Mouse (Mus musculus): Measurements from ENCODE around the gene Ano8.

Ano8 gene

DNA sequence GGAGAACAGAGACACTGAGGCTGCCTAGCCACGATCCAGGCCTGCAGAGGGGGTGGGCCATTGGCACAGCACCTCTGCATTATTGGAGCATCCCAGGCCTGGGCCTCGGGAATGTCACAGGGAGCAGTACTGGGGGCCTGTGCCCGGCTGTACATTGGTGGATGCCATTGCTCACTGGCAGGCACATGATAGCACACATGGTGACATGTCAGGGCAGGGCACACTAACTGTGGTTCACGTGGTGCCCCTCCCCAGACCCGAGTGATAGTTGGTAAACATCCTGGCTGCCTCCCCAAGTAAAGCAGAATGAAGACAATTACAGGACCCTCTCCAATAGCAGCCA is 14.9 kb downstream of the Ano8 start:
- DNase-seq (ENCODE audit: low read depth, low spot score): no peak

DNA sequence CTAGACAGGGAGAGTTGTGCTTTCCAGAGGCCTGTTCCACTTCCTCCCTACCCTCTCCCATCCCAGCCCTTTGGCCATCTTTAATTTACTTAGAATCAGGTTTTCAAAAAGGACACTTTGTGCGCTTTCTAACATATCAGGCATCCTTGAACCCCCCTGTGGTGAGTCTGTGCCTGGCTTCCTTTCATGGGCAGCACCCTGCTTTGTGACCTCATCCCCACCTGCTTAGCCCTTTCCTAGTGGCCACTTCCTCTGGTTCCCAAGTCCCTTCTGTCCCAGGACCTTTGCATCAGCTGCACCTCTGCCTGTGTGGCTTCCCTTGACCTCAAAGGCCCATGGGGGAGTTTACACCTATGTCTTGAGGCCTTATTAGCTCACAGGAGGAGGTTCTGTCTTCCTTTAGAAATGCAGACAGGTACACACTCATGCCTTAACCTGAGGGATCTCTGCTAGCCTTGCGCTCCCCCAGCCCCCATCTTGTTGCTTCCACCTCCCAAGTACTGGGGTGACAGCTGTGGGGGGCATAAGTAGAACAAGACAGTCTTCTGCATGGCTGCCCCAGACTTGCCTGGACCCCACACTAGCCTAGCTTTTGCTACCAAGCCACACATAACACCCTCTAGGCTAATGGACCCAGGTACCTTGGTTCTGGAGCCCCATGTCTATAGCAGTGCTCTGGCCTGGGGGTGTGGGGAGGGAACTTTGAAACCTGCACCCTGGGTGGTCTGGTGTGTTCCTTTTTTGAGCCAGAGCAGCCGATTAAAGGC is 15.4 kb downstream of the Ano8 start:
- no peak for DNase-seq (ENCODE audit: low read depth, low spot score)

GRCm38 (mm10) chr8:71469411-71469810 is 16.4 kb downstream of the Ano8 start:
- peak; percentile 59 for DNase-seq (ENCODE audit: low read depth, low spot score)

GRCm38 (mm10) chr8:71468916-71469315 is 16.8 kb downstream of the Ano8 start, which contains the start of gene Dda1:
Gene Dda1, plus strand, starts transcription at chr8:71469199.
- peak; percentile 99 for DNase-seq (ENCODE audit: low read depth, low spot score)

DNA sequence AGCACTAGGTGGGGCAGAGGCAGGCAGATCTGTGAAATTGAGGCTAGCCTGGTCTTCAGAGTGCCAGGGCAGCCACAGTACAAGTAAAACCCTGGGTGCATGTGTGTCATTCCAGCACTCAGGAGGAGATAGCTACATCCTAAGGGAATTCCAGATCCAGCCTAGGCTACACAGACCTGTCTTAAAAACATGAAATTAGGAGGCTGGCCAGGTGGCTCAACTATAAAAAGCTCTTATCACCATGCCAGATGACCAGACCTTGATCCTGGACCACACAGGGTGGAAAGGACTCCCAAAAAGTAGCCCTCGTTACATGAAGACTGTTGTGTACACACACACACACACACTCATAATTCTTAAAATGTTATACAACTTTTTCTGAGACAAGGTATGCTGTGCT is 17.8 kb downstream of the Ano8 start:
- DNase-seq (ENCODE audit: low read depth, low spot score): no peak

- no peak for DNase-seq (ENCODE audit: low read depth, low spot score)
Measured at GRCm38 (mm10) chr8:71467201-71467600, 18.6 kb downstream of the Ano8 start.

GRCm38 (mm10) chr8:71466198-71466597 is 19.6 kb downstream of the Ano8 start:
- DNase-seq (ENCODE audit: low read depth, low spot score): no peak

DNA sequence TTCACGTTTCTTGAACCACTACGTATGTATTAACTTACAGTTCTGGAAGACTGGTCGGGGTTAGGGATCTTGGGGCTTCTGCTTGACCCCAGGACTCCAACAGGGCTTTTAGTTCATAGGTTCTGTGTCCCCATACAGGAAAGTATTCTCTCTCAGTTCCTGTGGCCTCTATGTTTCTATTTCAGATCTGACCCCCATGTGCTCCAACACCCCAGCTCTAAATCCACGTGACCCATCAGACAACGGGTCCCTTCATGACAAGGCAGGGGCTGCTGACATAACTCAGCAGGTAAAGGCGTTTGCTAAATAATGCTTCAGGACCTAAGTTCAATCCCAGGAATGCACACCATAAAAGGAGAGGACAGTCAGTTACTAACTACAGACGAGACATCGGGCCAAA is 20.0 kb downstream of the Ano8 start:
- no peak for DNase-seq (ENCODE audit: low read depth, low spot score)

DNA sequence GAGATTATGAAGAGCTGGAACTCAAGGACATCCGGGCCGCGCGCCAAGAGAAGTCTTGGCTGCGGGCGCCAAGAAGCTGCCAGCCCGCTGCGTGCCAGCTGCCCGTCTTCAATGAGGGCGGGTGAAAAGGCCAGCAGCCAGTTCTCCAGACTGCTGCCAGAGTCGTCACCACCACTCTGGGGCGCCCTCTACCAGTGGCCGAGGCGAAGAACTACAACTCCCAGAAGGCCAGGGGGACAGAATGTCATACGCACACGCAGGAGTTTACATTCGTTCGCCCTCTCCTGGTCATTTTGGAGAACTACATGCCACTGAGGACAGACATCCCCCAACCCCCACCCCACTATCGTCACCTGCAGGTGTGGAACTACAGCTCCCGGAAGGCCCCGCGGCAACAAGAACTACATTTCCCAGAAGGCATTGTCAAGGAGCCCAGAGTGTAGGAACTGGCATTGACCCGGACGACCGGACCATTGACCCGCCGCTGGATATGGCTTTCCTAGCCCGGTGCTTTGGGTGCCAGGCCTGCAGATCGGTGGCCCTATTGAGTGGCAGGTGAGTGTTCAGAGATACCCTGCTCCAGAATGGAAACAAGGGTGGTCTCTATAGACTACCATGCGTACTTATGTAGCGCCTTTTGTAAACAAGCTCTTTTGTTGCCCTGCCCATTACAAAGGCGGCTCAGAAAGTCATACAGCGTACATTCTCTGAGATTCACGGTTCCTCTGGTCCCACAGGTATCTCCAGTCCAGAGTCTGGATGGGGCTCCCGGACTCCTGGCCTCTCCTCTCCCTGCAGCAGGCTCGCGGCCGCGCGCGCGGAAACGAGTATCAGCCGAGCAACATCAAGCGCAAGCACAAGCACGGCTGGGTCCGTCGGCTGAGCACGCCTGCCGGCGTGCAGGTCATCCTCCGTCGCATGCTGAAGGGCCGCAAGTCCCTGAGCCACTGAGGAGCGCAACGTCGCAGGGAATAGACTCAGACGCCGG is 21.0 kb downstream of the Ano8 start, which contains the start of gene Mrpl34:
Mrpl34 (plus strand) TSS at position 447 of the 988 bp plus-strand sequence.
- peak; percentile 100 for DNase-seq (ENCODE audit: low read depth, low spot score)

DNA sequence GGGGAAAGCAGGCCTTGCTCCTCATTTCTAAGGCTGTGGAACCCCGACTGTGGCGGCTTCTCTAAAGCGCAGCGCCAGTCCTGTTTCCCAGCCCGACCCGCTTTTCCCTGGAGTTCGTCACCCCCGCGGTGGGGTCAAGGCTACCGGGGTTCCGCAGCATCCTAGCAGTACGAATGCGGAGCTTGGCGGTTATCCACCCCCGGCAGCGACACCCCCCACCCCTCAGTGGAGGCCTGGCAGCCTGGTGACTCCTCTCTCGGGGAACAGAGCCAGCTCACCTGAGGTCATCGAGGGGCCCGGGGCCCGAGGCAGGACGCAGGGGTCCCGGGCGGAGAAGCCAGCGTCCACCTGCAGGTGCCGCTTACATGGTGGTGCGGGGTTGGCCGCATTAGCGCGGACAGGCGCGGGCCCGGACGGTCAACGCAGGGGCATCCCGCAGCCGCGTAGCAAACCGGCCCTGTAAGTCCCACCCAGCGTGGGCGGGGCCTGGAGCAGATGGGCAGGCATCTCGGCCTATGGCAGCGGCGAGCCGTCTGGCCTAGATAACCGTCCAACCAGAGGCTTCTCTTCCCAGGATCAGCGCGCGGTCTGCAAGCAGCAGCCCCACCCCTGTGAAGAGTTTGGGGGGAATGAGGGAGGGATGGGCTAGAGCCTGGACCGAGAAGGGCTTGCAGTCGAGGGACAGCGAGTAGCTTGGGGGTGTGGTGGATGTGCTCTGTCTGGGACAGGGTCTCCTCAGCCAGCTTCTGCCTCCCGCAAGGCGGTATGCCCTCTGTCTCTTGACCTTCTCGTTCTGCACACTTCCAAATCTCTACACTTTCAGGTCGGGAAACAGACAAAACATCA is 22.4 kb downstream of the Ano8 start, which contains the start of gene Abhd8:
Abhd8 (minus strand) TSS at position 468 of the 846 bp plus-strand sequence.
- DNase-seq (ENCODE audit: low read depth, low spot score): peak; percentile 96

GRCm38 (mm10) chr8:71462786-71463185 is 23.0 kb downstream of the Ano8 start:
- no peak for DNase-seq (ENCODE audit: low read depth, low spot score)

GRCm38 (mm10) chr8:71462191-71462590 is 23.6 kb downstream of the Ano8 start:
- no peak for DNase-seq (ENCODE audit: low read depth, low spot score)

- DNase-seq (ENCODE audit: low read depth, low spot score): no peak
Measured at GRCm38 (mm10) chr8:71461152-71461840, 24.5 kb downstream of the Ano8 start.

GRCm38 (mm10) chr8:71460716-71461115 is 25.0 kb downstream of the Ano8 start:
- DNase-seq (ENCODE audit: low read depth, low spot score): no peak

DNA sequence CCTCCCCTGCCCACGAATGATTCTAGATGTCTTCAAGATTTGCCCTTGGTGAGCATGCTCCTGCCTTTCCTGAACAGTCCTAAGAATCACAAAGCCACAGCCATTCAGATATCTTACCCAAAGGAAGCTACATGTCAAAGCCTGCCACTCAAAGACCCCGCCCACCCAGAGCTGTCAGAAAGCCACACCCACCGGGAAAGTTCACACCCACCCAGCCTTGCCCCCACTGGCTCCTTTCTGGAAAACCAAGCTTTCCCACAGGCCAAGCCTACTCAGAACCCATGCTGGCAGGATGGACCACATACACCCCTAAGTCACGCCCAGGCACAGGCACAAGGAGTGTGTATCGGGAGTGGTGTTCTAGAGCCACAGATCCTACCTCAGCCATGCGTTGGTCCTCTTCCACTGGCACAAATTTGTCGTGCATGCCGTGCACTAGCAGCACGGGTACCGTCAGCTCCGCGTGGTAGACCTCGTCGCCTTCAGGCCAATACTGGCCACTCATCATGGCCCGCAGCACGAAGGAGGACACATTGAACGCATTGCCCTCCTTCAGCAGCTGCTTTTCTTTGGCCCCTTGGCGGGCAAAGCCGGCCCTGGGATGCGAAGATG is 28.0 kb downstream of the Ano8 start:
- no peak for DNase-seq (ENCODE audit: low read depth, low spot score)

GRCm38 (mm10) chr8:71456906-71457305 is 28.9 kb downstream of the Ano8 start:
- no peak for DNase-seq (ENCODE audit: low read depth, low spot score)

DNA sequence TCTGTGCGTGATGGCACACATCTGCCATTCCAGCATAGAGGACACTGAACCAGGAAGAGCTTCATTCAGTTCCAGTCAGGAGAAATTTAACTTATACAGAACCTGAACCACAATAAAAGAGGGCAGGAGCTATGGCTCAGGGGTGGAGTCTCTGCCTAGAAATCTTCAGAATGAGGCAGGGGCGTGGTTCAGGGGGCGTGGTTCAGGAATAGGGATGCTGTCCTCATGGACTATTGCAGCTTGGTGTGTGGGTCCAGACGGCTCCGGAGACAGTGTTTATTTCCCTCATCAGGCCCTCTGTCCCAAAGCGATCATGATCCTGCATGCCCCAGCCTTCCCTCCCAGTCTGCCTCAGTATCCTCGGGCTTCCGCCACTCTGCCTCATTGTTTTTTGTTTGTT is 31.1 kb downstream of the Ano8 start:
- DNase-seq (ENCODE audit: low read depth, low spot score): no peak

DNA sequence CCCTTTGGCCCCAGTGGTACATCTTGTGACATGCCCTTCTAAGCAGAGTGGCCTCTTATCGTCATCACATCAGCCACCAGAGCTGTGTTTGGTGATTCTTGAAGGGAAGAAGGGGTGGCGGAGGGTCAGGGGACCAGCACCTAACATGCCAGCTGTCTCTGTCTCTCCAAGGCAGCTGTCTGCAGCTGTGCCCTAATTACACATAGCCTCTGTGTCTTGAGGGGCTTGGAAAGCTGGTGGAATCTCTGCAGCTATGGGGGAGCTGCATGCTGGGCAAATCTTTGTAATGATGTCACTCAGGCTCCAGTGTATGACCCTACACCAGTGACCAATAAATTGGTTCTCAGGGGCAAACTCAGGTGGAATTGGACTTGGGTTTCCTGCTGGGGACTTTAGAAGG is 33.1 kb downstream of the Ano8 start:
- DNase-seq (ENCODE audit: low read depth, low spot score): no peak

DNA sequence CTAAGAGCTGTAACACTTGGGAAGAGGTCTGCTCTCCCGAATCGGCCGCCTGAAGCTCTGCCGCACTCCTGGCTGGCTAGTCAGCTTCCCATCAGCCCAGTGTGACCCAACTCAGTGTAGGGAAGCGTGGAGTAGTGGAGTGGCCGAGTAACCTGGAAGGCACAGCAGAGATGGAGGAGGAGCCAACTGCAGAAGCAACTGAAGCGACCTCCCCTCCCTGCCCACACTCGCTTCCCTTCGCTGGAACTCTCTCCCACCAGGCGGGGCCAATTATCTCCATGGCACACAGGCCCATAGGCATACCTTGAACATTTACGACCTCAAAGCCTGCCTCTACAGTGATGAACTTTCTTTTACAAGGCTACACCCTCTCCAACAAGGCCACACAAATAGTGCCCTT is 34.0 kb downstream of the Ano8 start:
- no peak for DNase-seq (ENCODE audit: low read depth, low spot score)

GRCm38 (mm10) chr8:71451337-71451736 is 34.4 kb downstream of the Ano8 start:
- DNase-seq (ENCODE audit: low read depth, low spot score): no peak
